Mouse (Mus musculus): ENCODE results near the gene Tbc1d1. TPM values are rescaled to one million over a fixed set of nuclear protein-coding genes. Genes with fewer than 3 reads are reported as not detected.
"Not testable (repeated sequence)": the region's sequence is repeated elsewhere in the genome, so short reads cannot be mapped to it uniquely, and the experiment has no call there.

Tbc1d1 gene
- polyA plus RNA-seq, 1 experiment from 2014 or later, result 32.4 TPM

GRCm38 (mm10) chr5:64326427-64327181 lies 170.5 kb downstream of the Tbc1d1 start:
- Histone ChIP-seq H3K36me3 (peaks cover 23% of the 10 kb centered on the region), H3K4me1 (peaks cover 14% of the 10 kb centered on the region), H3K27me3 (no peaks in the 10 kb centered on the region), H3K4me2 (replicated peaks) (no peak overlapping the region), H3K9me3 (no peaks in the 10 kb centered on the region), H3K4me3 (no peak overlapping the region), H3K9ac (peak overlapping the region; percentile 24; the same call in 1 of the 2 replicates), H3K27ac (peak overlapping the region; percentile 0; the same call in 1 of the 2 replicates)
- 0 out of 2 replicates have a peak, but pooled peaks have one; percentile 2 for ATAC-seq (ENCODE audit: insufficient number of reproducible peaks, insufficient read depth, low FRiP score, low TSS enrichment)
- WGBS, result 57% methylated on average over 7 of the region's 7 CpGs

GRCm38 (mm10) chr5:64327212-64327902 lies 171.3 kb downstream of the Tbc1d1 start:
- Histone ChIP-seq H3K9me3 (no peaks in the 10 kb centered on the region), H3K4me2 (replicated peaks) (no peak overlapping the region), H3K4me1 (peaks cover 14% of the 10 kb centered on the region), H3K36me3 (peaks cover 23% of the 10 kb centered on the region), H3K9ac (no peak overlapping the region), H3K27ac (no peak overlapping the region), H3K4me3 (no peak overlapping the region), H3K27me3 (no peaks in the 10 kb centered on the region)
- ATAC-seq (ENCODE audit: insufficient number of reproducible peaks, insufficient read depth, low FRiP score, low TSS enrichment), result no peak
- WGBS, result 55% methylated on average over 7 of the region's 7 CpGs

GRCm38 (mm10) chr5:64336767-64337408 lies 180.8 kb downstream of the Tbc1d1 start:
- Histone ChIP-seq H3K4me3 (no peak overlapping the region), H3K4me2 (replicated peaks) (no peak overlapping the region), H3K36me3 (peaks cover 27% of the 10 kb centered on the region), H3K27ac (peak overlapping the region; percentile 41; the same call in 1 of the 2 replicates), H3K9ac (no peak overlapping the region), H3K27me3 (no peaks in the 10 kb centered on the region), H3K4me1 (peaks cover 8% of the 10 kb centered on the region; the same call in 1 of the 2 replicates), H3K9me3 (no peaks in the 10 kb centered on the region)
- 32% methylated on average over 7 of the region's 7 CpGs for WGBS
- no peak for ATAC-seq (ENCODE audit: insufficient number of reproducible peaks, insufficient read depth, low FRiP score, low TSS enrichment)

- H3K27me3 ChIP-seq; H3K4me1 ChIP-seq; H3K4me3 ChIP-seq; H3K9me3 ChIP-seq; H3K9ac ChIP-seq; ATAC-seq (ENCODE audit: insufficient number of reproducible peaks, insufficient read depth, low FRiP score, low TSS enrichment); H3K27ac ChIP-seq; H3K4me2 ChIP-seq (replicated peaks): not testable (repeated sequence)
- peaks cover 19% of the 10 kb centered on the region for H3K36me3 ChIP-seq
- 74% methylated on average over 6 of the region's 6 CpGs for WGBS
Observed at GRCm38 (mm10) chr5:64338795-64339194, 182.7 kb downstream of the Tbc1d1 start.

- H3K4me1 ChIP-seq, result peaks cover 15% of the 10 kb centered on the region; the same call in 1 of the 2 replicates
- no peaks in the 10 kb centered on the region for H3K9me3 ChIP-seq
- H3K36me3 ChIP-seq, result peaks cover 4% of the 10 kb centered on the region; the same call in 1 of the 2 replicates
- H3K27me3 ChIP-seq, result no peaks in the 10 kb centered on the region
- H3K4me3 ChIP-seq, result no peak overlapping the region
- no peak overlapping the region for H3K9ac ChIP-seq
- no peak overlapping the region for H3K27ac ChIP-seq
- no peak for ATAC-seq (ENCODE audit: insufficient number of reproducible peaks, insufficient read depth, low FRiP score, low TSS enrichment)
- WGBS, result 97% methylated on average over 3 of the region's 3 CpGs
- H3K4me2 ChIP-seq (replicated peaks), result no peak overlapping the region
Observed at GRCm38 (mm10) chr5:64340366-64340765, 184.3 kb downstream of the Tbc1d1 start.

GRCm38 (mm10) chr5:64341671-64342070 lies 185.6 kb downstream of the Tbc1d1 start:
- no peak overlapping the region for H3K9ac ChIP-seq
- H3K36me3 ChIP-seq, result no peaks in the 10 kb centered on the region
- H3K27ac ChIP-seq, result no peak overlapping the region
- H3K4me2 ChIP-seq (replicated peaks), result no peak overlapping the region
- no peak overlapping the region for H3K4me3 ChIP-seq
- no peaks in the 10 kb centered on the region for H3K27me3 ChIP-seq
- no peak for ATAC-seq (ENCODE audit: insufficient number of reproducible peaks, insufficient read depth, low FRiP score, low TSS enrichment)
- 92% methylated on average over 3 of the region's 3 CpGs for WGBS
- peaks cover 14% of the 10 kb centered on the region; the same call in 1 of the 2 replicates for H3K4me1 ChIP-seq
- H3K9me3 ChIP-seq, result no peaks in the 10 kb centered on the region

GRCm38 (mm10) chr5:64342138-64342537 lies 186.0 kb downstream of the Tbc1d1 start:
- Histone ChIP-seq H3K4me2 (replicated peaks) (no peak overlapping the region), H3K9ac (no peak overlapping the region), H3K4me3 (no peak overlapping the region), H3K27ac (no peak overlapping the region), H3K9me3 (no peaks in the 10 kb centered on the region), H3K27me3 (no peaks in the 10 kb centered on the region), H3K4me1 (peaks cover 10% of the 10 kb centered on the region; the same call in 1 of the 2 replicates), H3K36me3 (no peaks in the 10 kb centered on the region)
- ATAC-seq (ENCODE audit: insufficient number of reproducible peaks, insufficient read depth, low FRiP score, low TSS enrichment), result no peak
- WGBS, result 85% methylated on average over 10 of the region's 10 CpGs

GRCm38 (mm10) chr5:64343972-64344700 lies 188.0 kb downstream of the Tbc1d1 start:
- ATAC-seq (ENCODE audit: insufficient number of reproducible peaks, insufficient read depth, low FRiP score, low TSS enrichment), result no peak
- no peak overlapping the region for H3K27ac ChIP-seq
- H3K4me3 ChIP-seq, result no peak overlapping the region
- H3K4me2 ChIP-seq (replicated peaks), result no peak overlapping the region
- H3K9me3 ChIP-seq, result no peaks in the 10 kb centered on the region
- H3K27me3 ChIP-seq, result no peaks in the 10 kb centered on the region
- H3K36me3 ChIP-seq, result 0 out of 2 replicates have a peak, but pooled peaks cover 5% of the 10 kb centered on the region
- 33% methylated on average over 5 of the region's 5 CpGs for WGBS
- H3K9ac ChIP-seq, result no peak overlapping the region
- H3K4me1 ChIP-seq, result peaks cover 9% of the 10 kb centered on the region; the same call in 1 of the 2 replicates

- peaks cover 9% of the 10 kb centered on the region; the same call in 1 of the 2 replicates for H3K36me3 ChIP-seq
- no peak overlapping the region for H3K27ac ChIP-seq
- no peak overlapping the region for H3K9ac ChIP-seq
- no peaks in the 10 kb centered on the region for H3K9me3 ChIP-seq
- H3K4me1 ChIP-seq, result peaks cover 9% of the 10 kb centered on the region; the same call in 1 of the 2 replicates
- ATAC-seq (ENCODE audit: insufficient number of reproducible peaks, insufficient read depth, low FRiP score, low TSS enrichment), result no peak
- 41% methylated on average over 16 of the region's 16 CpGs for WGBS
- no peak overlapping the region for H3K4me2 ChIP-seq (replicated peaks)
- no peak overlapping the region for H3K4me3 ChIP-seq
- no peaks in the 10 kb centered on the region for H3K27me3 ChIP-seq
Observed at GRCm38 (mm10) chr5:64345181-64345735, 189.2 kb downstream of the Tbc1d1 start.

- Histone ChIP-seq H3K4me3 (no peak overlapping the region), H3K9me3 (no peaks in the 10 kb centered on the region), H3K27ac (no peak overlapping the region), H3K4me1 (peaks cover 9% of the 10 kb centered on the region; the same call in 1 of the 2 replicates), H3K4me2 (replicated peaks) (no peak overlapping the region), H3K36me3 (peaks cover 9% of the 10 kb centered on the region; the same call in 1 of the 2 replicates), H3K9ac (no peak overlapping the region), H3K27me3 (no peaks in the 10 kb centered on the region)
- no peak for ATAC-seq (ENCODE audit: insufficient number of reproducible peaks, insufficient read depth, low FRiP score, low TSS enrichment)
- 68% methylated on average over 7 of the region's 7 CpGs for WGBS
Observed at GRCm38 (mm10) chr5:64345761-64346160, 189.7 kb downstream of the Tbc1d1 start.

Measured in embryonic facial prominence, embryonic 12.5 days (tissue).